Mouse (Mus musculus): ENCODE results near the gene Mfsd7a.

The Mfsd7a gene

DNA sequence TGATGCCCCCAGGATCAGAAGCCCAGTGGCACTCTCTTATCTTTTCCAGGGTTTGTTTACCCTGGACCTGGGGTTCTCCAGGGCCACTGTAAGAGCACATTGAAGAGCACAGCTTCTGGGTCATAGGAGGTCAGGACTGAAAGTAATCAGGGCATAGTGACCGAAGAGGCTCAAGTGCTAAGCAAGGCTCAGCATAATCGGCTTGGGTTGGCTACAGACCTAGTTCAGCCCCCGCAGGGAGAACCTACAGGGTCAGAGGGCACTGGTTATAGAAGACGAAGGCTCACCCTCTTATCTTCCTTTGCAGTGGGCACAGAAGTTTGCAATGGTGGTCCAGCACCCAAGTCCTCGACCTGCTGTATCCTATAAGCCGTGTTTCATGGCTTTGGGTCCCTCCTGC, 17.5 kb downstream of the Mfsd7a start:
- no peak for DNase-seq

DNA sequence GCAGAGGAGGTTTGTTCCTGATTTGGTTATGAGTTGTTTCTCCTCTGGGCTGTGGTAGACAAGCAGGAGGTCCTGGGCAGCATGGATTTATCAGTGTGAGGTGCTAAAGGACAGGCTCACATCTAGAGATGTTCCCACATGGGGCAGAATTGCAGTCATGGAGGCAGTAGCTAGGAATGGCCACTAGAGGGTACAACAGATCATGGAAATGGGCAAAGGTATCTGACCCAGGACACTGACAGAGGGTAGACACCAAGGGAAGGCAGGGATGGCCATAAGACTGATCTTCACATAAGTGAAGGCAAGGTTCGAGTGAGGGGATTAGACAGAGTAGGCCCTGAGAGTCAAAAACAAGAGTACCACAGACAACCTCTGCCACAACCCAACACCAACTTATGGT, 21.5 kb downstream of the Mfsd7a start:
- DNase-seq: peak; percentile 60

DNA sequence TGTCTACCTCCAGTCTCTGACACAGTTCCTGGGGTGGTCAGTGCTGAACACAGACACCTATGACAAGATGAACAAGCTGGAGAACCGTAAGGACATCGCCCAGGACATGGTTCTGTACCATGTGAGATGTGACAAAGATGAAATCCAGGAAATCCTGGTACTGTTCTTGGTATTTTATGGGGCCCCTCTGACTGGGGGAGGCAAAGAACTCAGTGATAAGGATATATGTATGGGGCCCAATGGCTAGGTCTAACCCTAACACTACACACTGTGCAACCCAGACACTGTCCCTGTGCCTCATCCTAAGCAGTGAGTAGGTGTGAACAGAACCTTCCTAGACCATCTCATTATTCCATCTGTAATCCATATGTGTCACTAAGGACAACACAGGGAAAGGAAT, 25.3 kb downstream of the Mfsd7a start:
- no peak for DNase-seq

DNA sequence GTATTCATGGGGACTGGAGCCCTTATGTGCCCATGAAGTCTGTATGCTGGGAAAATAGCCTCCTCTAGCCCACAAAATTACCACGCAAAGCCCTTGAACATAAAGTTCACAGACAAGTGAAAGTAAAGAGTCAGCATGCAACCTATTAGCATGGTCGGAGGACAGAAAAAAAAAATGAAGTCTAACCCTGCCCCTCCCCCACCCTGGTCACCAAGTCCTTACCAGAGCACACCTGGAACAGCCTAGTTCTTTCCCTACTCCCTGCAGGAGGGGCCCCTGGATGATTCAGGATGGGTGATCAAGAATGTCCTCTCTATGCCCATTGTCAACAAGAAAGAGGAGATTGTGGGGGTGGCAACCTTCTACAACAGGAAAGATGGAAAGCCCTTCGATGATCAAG, 25.9 kb downstream of the Mfsd7a start:
- no peak for DNase-seq

DNA sequence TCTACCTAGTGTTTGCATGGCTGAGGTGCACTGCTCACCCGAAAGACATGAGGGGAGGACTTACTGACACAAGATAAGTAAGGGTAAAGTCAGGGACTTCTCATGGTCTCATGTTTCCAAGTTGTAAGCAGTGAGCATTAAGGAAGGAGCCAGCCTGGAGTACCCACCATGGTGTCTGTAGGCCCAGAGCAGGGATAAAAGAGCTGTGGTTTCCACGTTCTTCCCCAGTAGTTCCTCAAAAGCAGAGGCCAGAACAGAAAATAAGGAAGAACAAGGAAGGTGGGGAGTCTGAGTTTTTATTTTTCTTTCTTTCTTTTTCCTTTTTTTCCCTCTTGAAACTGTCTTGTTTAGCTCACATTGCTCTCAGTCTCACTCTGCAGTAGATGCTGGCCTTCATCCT, 34.0 kb downstream of the Mfsd7a start:
- no peak for DNase-seq

DNA sequence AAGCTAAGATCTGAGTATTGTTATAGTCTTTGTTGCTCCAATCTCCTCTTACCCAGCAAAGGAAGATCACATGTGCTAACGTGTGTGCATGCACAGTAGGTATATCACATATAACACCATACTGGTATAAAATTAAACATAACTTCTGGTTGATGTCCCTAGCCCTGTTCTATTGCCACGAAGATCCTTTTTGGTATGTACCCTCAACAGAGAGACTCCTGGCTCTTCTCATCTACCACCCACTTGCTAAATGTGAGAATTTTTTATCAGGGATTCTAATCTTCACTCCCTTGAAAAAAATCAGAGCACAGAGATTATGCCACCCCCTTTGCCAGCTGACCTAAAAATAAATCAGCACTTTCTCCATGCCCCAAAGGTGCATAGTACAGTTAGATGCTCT, 41.7 kb downstream of the Mfsd7a start:
- DNase-seq: no peak

DNA sequence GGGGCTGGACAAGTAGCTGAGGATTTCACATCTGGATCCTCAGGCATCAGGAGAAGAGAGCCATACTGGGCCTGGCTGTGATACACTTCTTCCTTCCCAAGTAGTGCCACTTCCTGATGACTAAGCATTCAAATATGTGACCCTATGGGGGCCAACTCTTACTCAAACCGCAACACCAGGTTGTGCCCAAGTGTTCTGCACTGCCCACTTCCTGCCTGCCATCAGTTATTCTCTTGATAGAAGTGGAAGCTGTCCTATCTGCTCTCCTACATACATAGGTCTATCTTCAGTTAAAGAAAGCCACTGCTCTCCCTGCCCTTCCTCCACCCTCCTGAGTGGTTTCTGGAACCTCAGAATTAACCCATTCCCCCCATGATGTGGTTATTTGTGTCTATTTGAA, 43.2 kb downstream of the Mfsd7a start:
- no peak for DNase-seq

DNA sequence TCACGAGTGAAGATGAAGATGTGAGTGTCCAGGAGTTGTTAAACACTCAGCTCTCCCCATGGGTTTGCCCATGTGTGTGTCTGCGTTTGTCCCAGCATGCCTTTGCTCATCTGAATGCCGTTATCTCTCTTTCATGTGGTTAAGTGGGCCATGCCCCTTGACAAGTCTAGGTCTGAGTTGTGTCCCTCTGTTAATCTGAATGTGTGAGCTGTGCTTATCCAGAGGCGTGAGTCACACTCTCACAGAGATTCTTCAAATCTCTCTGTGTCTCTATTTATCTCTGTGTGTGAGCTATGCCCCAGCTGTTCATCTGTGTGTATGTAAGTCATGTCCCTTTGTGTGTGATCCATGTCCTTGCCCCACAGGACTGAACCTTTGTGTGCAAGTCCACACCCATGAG, 45.2 kb downstream of the Mfsd7a start:
- DNase-seq: no peak
